Mouse (Mus musculus) embryonic stem cell, embryonic (primary cell): Measurements from ENCODE around the gene Afmid.

Source experiments
- CTCF ChIA-PET, 4 experiments: fragments of 300-600 bp in 2 of 4; fragments of 350-600 bp in 2 of 4; sonication (Branson Sonifier 250); formaldehyde crosslinking; loops; one replicate each; lab custom pipeline; 2022; ENCODE audit warnings: inconsistent platforms in 2 of 4; lab: Charles Lee
- POLR2A ChIA-PET, 4 experiments: fragments of 300-600 bp in 2 of 4; fragments of 350-600 bp in 2 of 4; sonication (Branson Sonifier 250); formaldehyde crosslinking; loops; one replicate each; lab custom pipeline; 2022; ENCODE audit warnings: antibody characterized with exemption in 4 of 4, inconsistent platforms in 1 of 4; lab: Charles Lee

The Afmid gene

GRCm38 (mm10) chr11:117826916-117827315 lies 1.2 kb downstream of the Afmid start:
- ChIA-PET POLR2A (interaction anchor here in 3 of 4 experiments (0.6 to 2.9 kb wide), 19 partner anchors 8 to 137 kb away, joined by 3 to 18 read pairs (median 4); partner anchors contain the start of genes Birc5 (in 2 of the 3) and 6030468B19Rik (in 1 of the 3)), CTCF (interaction anchor here in 2 of 4 experiments (0.7 to 1.3 kb wide), 2 partner anchors 52 to 379 kb away, joined by 3 read pairs; no protein-coding TSS in a partner anchor)

- ChIA-PET POLR2A (interaction anchor here in 3 of 4 experiments (0.5 to 2.3 kb wide), 15 partner anchors 9 to 918 kb away, joined by 3 to 7 read pairs (median 4); partner anchors contain the start of genes Birc5 (in 1 of the 3), Gm20708 (in 1 of the 3) and Syngr2 (in 1 of the 3)), CTCF (interaction anchor here in 2 of 4 experiments (0.5 to 2.0 kb wide), 5 partner anchors 36 to 351 kb away, joined by 3 to 10 read pairs (median 3); no protein-coding TSS in a partner anchor)
Measured at GRCm38 (mm10) chr11:117827386-117827785, 1.7 kb downstream of the Afmid start.

- CTCF ChIA-PET, result interaction anchor here in 3 of 4 experiments (0.5 to 2.0 kb wide), 4 partner anchors 32 to 51 kb away, joined by 3 to 10 read pairs (median 4); no protein-coding TSS in a partner anchor
- POLR2A ChIA-PET, result interaction anchor here in 3 of 4 experiments (0.5 to 2.3 kb wide), 11 partner anchors 10 to 141 kb away, joined by 3 to 8 read pairs (median 4); partner anchors contain the start of genes Birc5 (in 1 of the 3), Gm20708 (in 1 of the 3) and Syngr2 (in 1 of the 3)
Measured at GRCm38 (mm10) chr11:117828149-117828887, 2.6 kb downstream of the Afmid start.

GRCm38 (mm10) chr11:117828888-117829604 lies 3.3 kb downstream of the Afmid start:
- POLR2A ChIA-PET, result interaction anchor here in 3 of 4 experiments (0.5 to 2.3 kb wide), 8 partner anchors 10 to 419 kb away, joined by 3 to 7 read pairs (median 3); partner anchors contain the start of genes Gm20708 (in 2 of the 3) and Syngr2 (in 2 of the 3)
- CTCF ChIA-PET, result interaction anchor here in 1 of 4 experiments (2.0 kb wide), 1 partner anchor 38 kb away, joined by 10 read pairs; no protein-coding TSS in a partner anchor

- ChIA-PET CTCF (no interaction called here), POLR2A (interaction anchor here in 2 of 4 experiments (0.7 to 1.4 kb wide), 4 partner anchors 11 to 28 kb away, joined by 3 read pairs; partner anchors contain the start of genes Gm20708 (in 1 of the 2) and Syngr2 (in 1 of the 2))
Measured at GRCm38 (mm10) chr11:117829671-117830215, 4.0 kb downstream of the Afmid start.

GRCm38 (mm10) chr11:117830401-117830800 lies 4.7 kb downstream of the Afmid start:
- POLR2A ChIA-PET, result interaction anchor here in 2 of 4 experiments (0.7 to 1.4 kb wide), 3 partner anchors 14 to 27 kb away, joined by 3 read pairs; partner anchors contain the start of genes Gm20708 (in 1 of the 2) and Syngr2 (in 1 of the 2)
- CTCF ChIA-PET, result no interaction called here

- CTCF ChIA-PET, result interaction anchor here (0.5 to 2.4 kb wide), 64 partner anchors 9 to 718 kb away, joined by 3 to 21 read pairs (median 3); partner anchors contain the start of genes Birc5 (in 3 of the 4), Tnrc6c (in 2 of the 4), 6030468B19Rik (in 1 of the 4) and Gm20708 (in 1 of the 4)
- POLR2A ChIA-PET, result interaction anchor here (0.5 to 6.0 kb wide), 56 partner anchors 9 to 1187 kb away, joined by 3 to 37 read pairs (median 3); partner anchors contain the start of genes Birc5 (in 4 of the 4), Tmc6 (in 3 of the 4), Tmc8 (in 3 of the 4) and Tnrc6c (in 3 of the 4)
Measured at GRCm38 (mm10) chr11:117832086-117832969, 6.6 kb downstream of the Afmid start.

- ChIA-PET POLR2A (interaction anchor here in 2 of 4 experiments (1.6 to 6.0 kb wide), 4 partner anchors 15 to 23 kb away, joined by 4 to 37 read pairs (median 16); partner anchors contain the start of gene Birc5 (in 2 of the 2)), CTCF (interaction anchor here in 2 of 4 experiments (0.6 to 2.4 kb wide), 9 partner anchors 15 to 300 kb away, joined by 4 to 21 read pairs (median 6); partner anchors contain the start of gene Birc5 (in 1 of the 2))
Measured at GRCm38 (mm10) chr11:117833509-117833908, 7.8 kb downstream of the Afmid start.

GRCm38 (mm10) chr11:117834086-117834485 lies 8.4 kb downstream of the Afmid start:
- POLR2A ChIA-PET, result interaction anchor here in 2 of 4 experiments (0.6 to 6.0 kb wide), 11 partner anchors 8 to 514 kb away, joined by 3 to 37 read pairs (median 6); partner anchors contain the start of genes Afmid (in 2 of the 2), Birc5 (in 2 of the 2), Tk1 (in 2 of the 2) and Tmc6 (in 1 of the 2)
- CTCF ChIA-PET, result interaction anchor here (0.5 to 1.9 kb wide), 12 partner anchors 12 to 768 kb away, joined by 3 to 7 read pairs (median 4); partner anchors contain the start of genes Birc5 (in 1 of the 4), Gm20708 (in 1 of the 4) and Syngr2 (in 1 of the 4)

- ChIA-PET POLR2A (interaction anchor here in 2 of 4 experiments (0.9 to 6.0 kb wide), 11 partner anchors 10 to 199 kb away, joined by 3 to 37 read pairs (median 5); partner anchors contain the start of genes Afmid (in 2 of the 2), Birc5 (in 2 of the 2) and Tk1 (in 2 of the 2)), CTCF (interaction anchor here in 1 of 4 experiments (1.0 to 1.9 kb wide), 2 partner anchors 12 to 446 kb away, joined by 3 to 5 read pairs; no protein-coding TSS in a partner anchor)
Measured at GRCm38 (mm10) chr11:117836306-117836705, 10.6 kb downstream of the Afmid start.

- ChIA-PET POLR2A (interaction anchor here in 2 of 4 experiments (0.7 to 4.5 kb wide), 7 partner anchors 10 to 131 kb away, joined by 3 to 19 read pairs (median 3); partner anchors contain the start of genes Afmid (in 1 of the 2), Birc5 (in 1 of the 2) and Socs3 (in 1 of the 2)), CTCF (interaction anchor here in 1 of 4 experiments (1.7 kb wide), 1 partner anchor 48 kb away, joined by 5 read pairs; no protein-coding TSS in a partner anchor)
Measured at GRCm38 (mm10) chr11:117838572-117838971, 12.8 kb downstream of the Afmid start.

- CTCF ChIA-PET, result interaction anchor here in 1 of 4 experiments (1.7 kb wide), 1 partner anchor 48 kb away, joined by 5 read pairs; no protein-coding TSS in a partner anchor
Measured at GRCm38 (mm10) chr11:117839021-117839420, 13.3 kb downstream of the Afmid start.

GRCm38 (mm10) chr11:117840910-117841309 lies 15.2 kb downstream of the Afmid start:
- CTCF ChIA-PET, result interaction anchor here in 2 of 4 experiments (0.6 to 1.2 kb wide), 3 partner anchors 9 to 1125 kb away, joined by 3 to 4 read pairs (median 3); no protein-coding TSS in a partner anchor

More at GRCm38 (mm10) chr11:117839021-117839420, 13.3 kb downstream of the Afmid start:
- POLR2A ChIA-PET, result interaction anchor here in 2 of 4 experiments (0.7 to 4.5 kb wide), 7 partner anchors 10 to 131 kb away, joined by 3 to 19 read pairs (median 3); partner anchors contain the start of genes Afmid (in 1 of the 2), Birc5 (in 1 of the 2) and Socs3 (in 1 of the 2)

GRCm38 (mm10) chr11:117843434-117843833 lies 17.7 kb downstream of the Afmid start:
- POLR2A ChIA-PET, result no interaction called here

More at GRCm38 (mm10) chr11:117840910-117841309, 15.2 kb downstream of the Afmid start:
- POLR2A ChIA-PET, result interaction anchor here in 2 of 4 experiments (1.0 to 4.5 kb wide), 4 partner anchors 8 to 79 kb away, joined by 3 to 19 read pairs (median 4); partner anchors contain the start of gene Birc5 (in 1 of the 2)

GRCm38 (mm10) chr11:117844997-117845396 lies 19.3 kb downstream of the Afmid start:
- POLR2A ChIA-PET, result interaction anchor here in 1 of 4 experiments (0.8 to 1.4 kb wide), 3 partner anchors 10 to 31 kb away, joined by 3 read pairs; partner anchors contain the start of genes Afmid and Tk1
- CTCF ChIA-PET, result interaction anchor here in 2 of 4 experiments (0.6 to 1.2 kb wide), 3 partner anchors 13 to 130 kb away, joined by 3 to 5 read pairs (median 3); no protein-coding TSS in a partner anchor

More at GRCm38 (mm10) chr11:117843434-117843833, 17.7 kb downstream of the Afmid start:
- CTCF ChIA-PET, result no interaction called here
